Mouse (Mus musculus) spleen, postnatal 36 days (tissue): ENCODE measurements around the gene Vmn1r170.
"Not testable (repeated sequence)": the region's sequence is repeated elsewhere in the genome, so short reads cannot be mapped to it uniquely, and the experiment has no call there.

ENCODE experiments used
- DNase-seq, 2 experiments: peaks; one replicate each; pipeline ENCODE4 v3.0.0; 2022; ENCODE audit warnings: low spot score in 2 of 2, mixed read lengths in 1 of 2

The Vmn1r170 gene

DNA sequence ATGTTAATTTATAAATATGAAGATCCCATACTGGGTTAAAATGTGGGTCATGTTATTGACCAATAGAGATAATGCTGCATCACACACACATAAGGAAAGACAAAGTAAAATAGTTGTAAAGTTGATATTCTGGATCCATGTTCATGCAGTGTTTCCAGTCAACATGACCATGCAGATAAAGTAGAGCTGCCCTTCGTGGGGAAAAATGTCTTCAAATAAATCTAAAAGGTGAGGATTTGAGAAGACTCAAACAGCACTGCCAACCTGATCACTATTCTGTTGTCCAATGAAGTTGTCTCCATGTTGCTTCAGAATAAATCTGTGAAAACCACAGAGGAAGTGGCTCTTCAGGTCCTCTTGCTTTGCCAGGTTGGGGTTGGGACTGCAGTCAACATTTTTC, at the start of gene Vmn1r170:
Gene Vmn1r170, plus strand, starts transcription at position 301 of the 400 bp plus-strand sequence.
- DNase-seq = not testable (repeated sequence)

DNA sequence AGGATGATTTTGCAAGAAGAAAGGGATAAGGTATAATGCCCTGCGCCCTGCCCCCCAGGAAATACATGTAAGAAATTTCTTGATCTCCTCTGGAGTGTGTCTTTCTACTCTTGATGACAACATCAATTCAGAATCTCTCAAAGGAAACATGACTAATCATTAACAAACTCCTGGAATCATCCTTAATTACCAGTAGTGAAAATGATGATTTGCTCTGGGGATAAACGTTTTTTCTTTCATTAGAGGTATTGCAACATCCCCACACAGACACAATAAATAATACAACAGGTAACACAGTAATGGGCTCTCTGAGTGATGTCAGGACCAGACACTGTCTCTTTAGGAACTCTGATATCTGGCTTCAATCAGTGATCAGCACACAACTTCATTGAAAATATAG, 30.7 kb upstream of the Vmn1r170 start, which contains the start of gene Vmn1r169:
Gene Vmn1r169, plus strand, starts transcription at position 301 of the 400 bp plus-strand sequence.
- not testable (repeated sequence) for DNase-seq

DNA sequence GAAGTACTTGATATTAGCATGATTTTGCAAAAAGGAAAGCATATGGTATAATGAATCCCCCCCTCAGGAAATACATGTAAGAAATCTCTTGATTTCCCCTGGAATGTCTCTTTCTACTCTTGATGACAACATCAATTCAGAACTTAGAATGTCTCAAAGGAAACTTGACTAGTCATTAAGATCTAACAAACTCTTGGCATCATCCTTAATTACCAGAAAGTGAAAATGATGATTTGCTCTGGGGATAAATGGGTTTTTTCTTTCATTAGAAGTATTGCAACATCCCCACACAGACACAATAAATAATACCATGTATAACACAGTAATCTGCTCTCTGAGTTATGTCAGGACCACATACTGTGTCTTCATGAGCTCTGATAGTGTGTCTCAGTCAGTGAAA, 24.4 kb downstream of the Vmn1r170 start, which contains the start of gene Vmn1r171:
Gene Vmn1r171, plus strand, starts transcription at position 301 of the 400 bp plus-strand sequence.
- no peak for DNase-seq
